Mouse (Mus musculus): Measurements from ENCODE around the gene Dnaja4. TPM values are rescaled to one million over a fixed set of nuclear protein-coding genes. Genes with fewer than 3 reads are reported as not detected.

Gene Dnaja4
- polyA plus RNA-seq (2014; fragmentation: Illumina TruSeq; extraction: RNeasy Lipid Tissue Mini Kit (QIAGEN cat#74804); ENCODE audit: low read depth, low replicate concordance) = 15.5 TPM

GRCm38 (mm10) chr9:54698318-54699086 is at the start of gene Dnaja4:
Gene Dnaja4 (plus strand): TSS chr9:54698873.

GRCm38 (mm10) chr9:54661605-54662377 is 36.9 kb upstream of the Dnaja4 start, which contains the start of gene Acsbg1:
Gene Acsbg1 (minus strand): TSS chr9:54661870.

DNA sequence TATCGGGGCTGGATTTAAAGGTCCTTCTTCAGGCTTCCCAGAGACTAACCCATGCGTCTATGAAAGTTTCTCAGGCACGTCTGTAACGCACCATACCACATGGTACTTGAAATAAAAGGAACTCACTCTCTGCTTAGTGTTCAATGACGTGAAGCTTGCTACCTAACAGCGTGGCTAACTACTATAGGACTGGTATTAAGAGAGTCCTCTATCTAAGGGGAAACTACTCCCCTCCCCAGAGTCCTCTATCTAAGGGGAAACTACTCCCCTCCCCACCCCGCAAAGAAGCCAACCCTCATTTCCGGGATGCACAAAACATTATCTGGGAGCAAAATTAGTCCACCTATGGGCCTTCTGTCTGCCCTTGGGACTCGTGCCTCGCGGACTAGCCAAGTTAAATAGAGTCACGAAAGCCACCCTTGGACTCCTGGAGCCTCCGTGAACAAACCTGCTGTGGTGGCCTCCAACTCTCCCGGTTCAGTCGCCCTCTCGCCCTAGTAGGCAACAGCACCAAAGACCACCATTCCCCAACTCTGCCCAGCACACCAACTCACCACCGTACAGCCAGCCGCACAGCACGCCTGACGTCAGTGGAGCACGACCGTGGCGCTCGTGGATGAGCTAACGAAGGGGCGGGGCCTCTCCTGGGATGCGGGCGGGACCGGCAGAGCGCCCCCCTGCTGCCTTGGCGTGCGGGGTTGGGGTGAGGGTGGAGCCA is 35.4 kb downstream of the Dnaja4 start, which contains the start of gene Wdr61:
Gene Wdr61, minus strand, starts transcription at position 599 of the 718 bp plus-strand sequence.

GRCm38 (mm10) chr9:54764561-54765217 is 66.0 kb downstream of the Dnaja4 start, which contains the start of gene Crabp1:
Gene Crabp1 (plus strand): TSS chr9:54764748.

Other genes starting within 250 kb of the Dnaja4 start
- 7.3 TPM for gene Dmxl2, start 197.2 kb upstream of the Dnaja4 start, polyA plus RNA-seq (2014; fragmentation: Illumina TruSeq; extraction: RNeasy Lipid Tissue Mini Kit (QIAGEN cat#74804); ENCODE audit: low read depth, low replicate concordance)
- 1.1 TPM for gene Sh2d7, start 159.9 kb upstream of the Dnaja4 start, polyA plus RNA-seq (2014; fragmentation: Illumina TruSeq; extraction: RNeasy Lipid Tissue Mini Kit (QIAGEN cat#74804); ENCODE audit: low read depth, low replicate concordance)
- 0.73 TPM for gene Cib2, start 138.7 kb upstream of the Dnaja4 start, polyA plus RNA-seq (2014; fragmentation: Illumina TruSeq; extraction: RNeasy Lipid Tissue Mini Kit (QIAGEN cat#74804); ENCODE audit: low read depth, low replicate concordance)
- gene Idh3a, start 112.5 kb upstream of the Dnaja4 start, polyA plus RNA-seq (2014; fragmentation: Illumina TruSeq; extraction: RNeasy Lipid Tissue Mini Kit (QIAGEN cat#74804); ENCODE audit: low read depth, low replicate concordance) = 351 TPM
- not detected for gene Acsbg1, start 37.0 kb upstream of the Dnaja4 start, polyA plus RNA-seq (2014; fragmentation: Illumina TruSeq; extraction: RNeasy Lipid Tissue Mini Kit (QIAGEN cat#74804); ENCODE audit: low read depth, low replicate concordance)
- gene Wdr61, start 35.6 kb downstream of the Dnaja4 start, polyA plus RNA-seq (2014; fragmentation: Illumina TruSeq; extraction: RNeasy Lipid Tissue Mini Kit (QIAGEN cat#74804); ENCODE audit: low read depth, low replicate concordance) = 77.6 TPM
- not detected for gene Crabp1, start 65.9 kb downstream of the Dnaja4 start, polyA plus RNA-seq (2014; fragmentation: Illumina TruSeq; extraction: RNeasy Lipid Tissue Mini Kit (QIAGEN cat#74804); ENCODE audit: low read depth, low replicate concordance)
- gene Ireb2, start 164.9 kb downstream of the Dnaja4 start, polyA plus RNA-seq (2014; fragmentation: Illumina TruSeq; extraction: RNeasy Lipid Tissue Mini Kit (QIAGEN cat#74804); ENCODE audit: low read depth, low replicate concordance) = 178 TPM
- gene Hykk, start 218.4 kb downstream of the Dnaja4 start, polyA plus RNA-seq (2014; fragmentation: Illumina TruSeq; extraction: RNeasy Lipid Tissue Mini Kit (QIAGEN cat#74804); ENCODE audit: low read depth, low replicate concordance) = 22.7 TPM

All from sigmoid colon, adult 10 weeks (tissue).